Mouse (Mus musculus) cerebellum, adult 2 months (tissue): ENCODE measurements around the gene Fcgr3. TPM values are rescaled to one million over a fixed set of nuclear protein-coding genes. Genes with fewer than 3 reads are reported as not detected.
A peak's percentile ranks its signal among the peaks of the same experiment; 100 is the strongest.

Source experiments
- DNase-seq, 2 experiments: peaks; one replicate each; pipeline ENCODE4 v3.0.0; 2021
- H3K27ac ChIP-seq: fragments of 200-500 bp; 2 replicates; pipeline ENCODE4 v1.5.1; 2012; ENCODE audit warnings: low read length, control low read depth, inconsistent platforms; ENCODE audit not compliant: insufficient read depth
- H3K27me3 ChIP-seq: fragments of 200-500 bp; 2 replicates; pipeline ENCODE4 v1.6.1; 2012; ENCODE audit warnings: inconsistent platforms, mild to moderate bottlenecking, low read length, moderate library complexity; ENCODE audit not compliant: control insufficient read depth, insufficient read depth
- H3K4me1 ChIP-seq: fragments of 200-500 bp; 2 replicates; pipeline ENCODE4 v1.6.1; 2011; ENCODE audit warnings: low read length; ENCODE audit not compliant: control insufficient read depth, insufficient read depth
- H3K4me3 ChIP-seq: fragments of 200-500 bp; replicated peaks from 2 replicates; pipeline ENCODE3; 2011; ENCODE audit warnings: mild to moderate bottlenecking, low read depth, low read length, control low read depth; ENCODE audit not compliant: insufficient read depth
- CTCF ChIP-seq: fragments of 200-500 bp; IDR thresholded peaks from 2 replicates; pipeline ENCODE4 v1.5.1; 2011; ENCODE audit warnings: low read depth, mild to moderate bottlenecking, control low read depth, low read length, moderate library complexity, borderline replicate concordance; ENCODE audit not compliant: insufficient read depth
- POLR2A ChIP-seq: fragments of 200-500 bp; IDR thresholded peaks from 2 replicates; pipeline ENCODE4 v1.6.1; 2011; ENCODE audit warnings: low read length, control low read depth, borderline replicate concordance; ENCODE audit not compliant: insufficient read depth
- WGBS: fragments of 180-500 bp; shearing (Covaris S2); methylation state at CpG from one replicate; pipeline ENCODE4 v1.1.7; 2018; 5-methylcytosine and 5-hydroxymethylcytosine counted together
- polyA plus RNA-seq: library from polyadenylated mRNA; depleted of rRNA; stranded (reverse); fragments of >200 nt; gene quantifications from 2 replicates; pipeline ENCODE4 v1.2.3, GENCODE M21; 2012

Gene Fcgr3
- polyA plus RNA-seq, 1 experiment, result 6.0 TPM

DNA sequence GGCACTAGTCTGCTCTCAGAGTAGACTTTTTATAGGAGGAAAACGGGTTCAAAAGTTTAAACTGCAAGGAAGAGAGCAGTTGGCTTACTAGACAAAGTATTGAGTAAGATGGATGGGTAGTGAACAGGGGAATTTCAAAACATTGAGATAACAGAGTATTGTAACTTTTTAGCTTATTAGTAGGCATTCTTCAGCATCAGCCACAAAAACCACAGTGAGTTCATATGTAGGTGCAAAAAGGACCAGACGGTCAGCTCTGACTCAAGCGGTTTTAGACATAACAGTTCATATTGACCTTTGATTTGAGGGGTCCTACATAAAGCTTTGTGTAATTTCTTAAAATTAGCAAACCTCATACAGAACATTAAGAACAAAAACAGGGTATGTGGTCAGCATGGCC lies 3.2 kb downstream of the Fcgr3 start:
- H3K4me1 ChIP-seq, result no peaks in the 10 kb centered on the region
- no peak overlapping the region for H3K4me3 ChIP-seq
- 88% methylated on average over 3 of the region's 3 CpGs for WGBS
- H3K27me3 ChIP-seq, result peaks cover 2% of the 10 kb centered on the region; the same call in 1 of the 2 replicates
- no peak overlapping the region for H3K27ac ChIP-seq
- DNase-seq, result no peak
- TF ChIP-seq POLR2A (no peak), CTCF (no peak)

DNA sequence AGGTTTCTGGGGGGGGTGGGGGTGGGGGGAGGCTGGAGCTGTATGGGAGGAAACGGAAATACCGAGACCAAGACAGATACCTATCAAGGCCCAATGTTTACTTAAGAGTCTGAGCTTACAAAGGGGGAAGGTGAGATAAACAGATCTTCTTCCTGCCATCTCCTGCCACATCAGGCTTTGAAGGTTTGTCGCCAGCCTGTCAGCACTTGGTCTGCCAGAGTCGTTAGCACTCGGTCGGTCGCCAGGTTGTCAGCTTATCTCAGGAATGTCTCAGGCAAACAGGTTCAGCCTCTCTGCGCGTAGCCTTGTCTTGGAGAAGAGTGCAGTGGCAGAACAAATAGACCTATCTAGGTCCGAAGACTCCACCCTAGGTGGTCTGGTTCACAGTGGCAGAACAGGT lies 4.3 kb downstream of the Fcgr3 start:
- H3K4me1 ChIP-seq, result no peaks in the 10 kb centered on the region
- no peak overlapping the region for H3K27ac ChIP-seq
- 70% methylated on average over 10 of the region's 10 CpGs for WGBS

DNA sequence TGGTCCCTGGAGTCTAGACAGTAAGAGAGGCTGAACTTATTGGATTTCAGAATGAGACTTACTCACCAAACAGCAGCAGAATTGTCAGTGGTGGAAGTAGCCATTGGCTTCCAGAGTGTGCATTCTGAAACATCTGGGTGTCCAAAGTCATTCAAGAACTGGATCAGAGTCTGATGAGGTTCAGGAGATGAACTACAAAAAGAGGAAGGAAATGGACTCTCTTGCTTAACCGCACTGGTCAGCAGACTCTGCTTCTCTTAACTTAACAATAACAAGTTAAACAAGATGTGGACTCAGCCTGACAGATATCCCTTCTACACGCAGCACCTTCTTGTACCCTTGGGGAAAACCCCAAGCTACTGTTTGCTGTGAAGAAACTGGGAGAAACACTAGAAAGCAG lies 5.5 kb downstream of the Fcgr3 start:
- WGBS, result 82% methylated on average over 2 of the region's 2 CpGs
- TF ChIP-seq CTCF (no peak), POLR2A (no peak)

More for the DNA sequence above, 4.3 kb downstream of the Fcgr3 start:
- no peak for TF ChIP-seq CTCF
- TF ChIP-seq POLR2A, result no peak
- Histone ChIP-seq H3K27me3 (peaks cover 2% of the 10 kb centered on the region; the same call in 1 of the 2 replicates), H3K4me3 (no peak overlapping the region)
- DNase-seq, result no peak

DNA sequence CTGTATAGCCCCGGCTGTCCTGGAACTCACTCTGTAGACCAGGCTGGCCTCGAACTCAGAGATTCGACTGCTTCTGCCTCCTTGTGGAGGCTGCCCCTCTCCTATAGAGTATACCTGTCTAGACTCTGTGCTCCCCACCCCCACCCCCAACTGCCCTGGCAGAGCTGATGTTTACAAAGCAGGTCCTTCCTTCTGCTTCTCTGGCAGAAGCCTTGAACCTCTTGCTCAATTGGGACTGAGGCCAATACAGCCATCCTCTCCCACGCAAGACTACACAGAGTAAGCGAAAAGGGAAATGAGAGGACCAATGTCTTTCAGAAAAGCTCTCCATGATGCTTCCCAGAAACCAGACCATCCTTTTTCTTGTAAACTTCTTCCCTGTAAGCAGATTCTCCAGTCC lies 7.5 kb downstream of the Fcgr3 start:
- Histone ChIP-seq H3K4me3 (no peak overlapping the region), H3K27ac (no peak overlapping the region), H3K27me3 (no peaks in the 10 kb centered on the region), H3K4me1 (no peaks in the 10 kb centered on the region)
- no peak for DNase-seq
- WGBS, result 62% methylated on average over 5 of the region's 5 CpGs
- no peak for TF ChIP-seq CTCF
- TF ChIP-seq POLR2A, result no peak

More for the DNA sequence above, 5.5 kb downstream of the Fcgr3 start:
- no peak for DNase-seq
- Histone ChIP-seq H3K27me3 (no peaks in the 10 kb centered on the region; the same call in 1 of the 2 replicates), H3K4me3 (no peak overlapping the region), H3K27ac (no peak overlapping the region), H3K4me1 (no peaks in the 10 kb centered on the region)

DNA sequence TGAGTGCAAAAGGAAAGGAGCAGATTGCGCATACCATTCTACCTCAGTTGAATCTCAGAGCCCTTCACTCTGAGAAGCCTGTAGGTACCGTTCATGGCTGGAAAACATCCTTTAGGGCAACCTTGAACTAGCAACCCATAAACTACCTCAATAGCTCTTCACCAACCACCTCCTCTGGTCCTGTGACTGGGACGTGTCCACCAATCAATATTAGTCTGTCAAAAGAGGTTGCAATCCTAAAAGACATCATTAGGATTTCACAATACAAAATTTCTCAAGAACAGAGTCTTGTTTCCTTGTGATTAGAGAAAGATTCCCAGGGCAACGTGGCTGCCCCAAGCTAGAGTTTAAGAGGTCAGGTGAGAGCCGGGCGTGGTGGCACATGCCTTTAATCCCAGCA lies 11.4 kb downstream of the Fcgr3 start:
- no peak overlapping the region for H3K4me3 ChIP-seq
- H3K4me1 ChIP-seq, result no peaks in the 10 kb centered on the region
- H3K27ac ChIP-seq, result no peak overlapping the region
- no peak for TF ChIP-seq POLR2A
- TF ChIP-seq CTCF, result no peak
- H3K27me3 ChIP-seq, result no peaks in the 10 kb centered on the region
- no peak for DNase-seq
- WGBS, result 83% methylated on average over 6 of the region's 6 CpGs

DNA sequence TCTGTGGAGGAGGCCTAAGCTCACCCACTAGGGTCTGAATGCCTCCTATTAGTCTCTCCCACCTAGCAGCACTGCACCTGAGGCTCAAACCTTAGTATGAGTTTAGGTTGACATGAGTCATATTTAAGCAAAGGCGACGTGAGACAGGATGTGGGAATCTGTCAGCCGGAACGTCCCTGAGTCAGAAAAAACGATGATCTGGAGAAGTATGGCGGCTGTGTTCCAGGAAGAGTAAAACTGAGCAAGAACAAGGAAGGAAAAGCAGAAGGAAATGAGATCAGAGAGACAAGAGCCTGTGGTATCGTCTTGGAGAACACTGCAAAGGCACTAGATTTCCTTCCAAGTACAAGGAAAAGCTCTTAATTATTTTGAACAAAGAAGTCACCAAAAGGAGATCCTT lies 14.0 kb downstream of the Fcgr3 start:
- 89% methylated on average over 7 of the region's 7 CpGs for WGBS

DNA sequence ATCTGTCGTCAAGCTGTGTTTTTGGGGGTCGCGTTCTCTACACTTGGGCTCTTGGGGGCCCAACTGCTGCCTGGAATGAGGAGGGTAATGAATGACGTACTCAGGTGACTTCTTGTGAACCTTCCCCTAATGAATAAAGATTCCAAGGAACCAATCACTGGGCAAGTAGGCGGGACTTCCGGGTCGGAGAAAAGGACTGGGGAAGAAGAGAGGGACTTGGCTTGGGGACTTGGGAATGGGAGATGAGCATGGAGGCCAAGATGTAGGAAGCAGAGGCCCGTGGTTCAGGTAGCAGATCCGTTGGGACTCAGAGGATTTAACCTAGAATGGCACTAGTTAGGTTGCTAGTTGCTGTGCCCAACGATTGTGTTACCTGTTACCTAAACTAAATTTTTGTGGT lies 15.5 kb downstream of the Fcgr3 start:
- peak overlapping the region; percentile 60 for H3K4me3 ChIP-seq
- TF ChIP-seq POLR2A (no peak), CTCF (no peak)
- 56% methylated on average over 10 of the region's 10 CpGs for WGBS
- no peaks in the 10 kb centered on the region for H3K27me3 ChIP-seq
- H3K27ac ChIP-seq, result no peak overlapping the region
- no peaks in the 10 kb centered on the region for H3K4me1 ChIP-seq
- peak in 1 of 2 experiments; percentile 17 for DNase-seq

More for the DNA sequence above, 14.0 kb downstream of the Fcgr3 start:
- H3K27ac ChIP-seq, result no peak overlapping the region
- DNase-seq, result no peak
- H3K4me1 ChIP-seq, result no peaks in the 10 kb centered on the region
- TF ChIP-seq POLR2A (no peak), CTCF (no peak)
- H3K4me3 ChIP-seq, result no peak overlapping the region
- H3K27me3 ChIP-seq, result no peaks in the 10 kb centered on the region

DNA sequence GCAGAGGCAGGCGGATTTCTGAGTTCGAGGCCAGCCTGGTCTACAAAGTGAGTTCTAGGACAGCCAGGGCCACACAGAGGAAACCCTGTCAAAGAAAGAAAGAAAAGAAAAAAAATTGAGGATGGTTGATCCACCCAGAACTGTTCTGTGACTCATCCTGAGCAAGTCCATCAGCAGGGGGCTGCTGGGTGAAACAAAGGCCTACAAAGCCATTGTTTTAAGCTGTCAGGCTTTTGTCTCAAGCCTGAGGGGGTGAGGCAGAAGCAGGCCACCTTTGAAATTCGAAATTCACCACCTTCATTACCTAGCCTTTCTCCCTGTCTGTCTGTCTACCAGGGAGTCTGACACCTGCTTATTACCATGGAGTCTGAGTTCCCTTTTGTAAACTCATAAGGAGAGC lies 18.2 kb downstream of the Fcgr3 start:
- no peaks in the 10 kb centered on the region for H3K27me3 ChIP-seq
- no peak overlapping the region for H3K4me3 ChIP-seq
- H3K27ac ChIP-seq, result no peak overlapping the region
- DNase-seq, result no peak
- 75% methylated on average over 3 of the region's 3 CpGs for WGBS
- no peaks in the 10 kb centered on the region for H3K4me1 ChIP-seq
- no peak for TF ChIP-seq POLR2A
